Mouse (Mus musculus) embryonic facial prominence, embryonic 14.5 days (tissue): ENCODE results near the gene Adipoq. TPM values are rescaled to one million over a fixed set of nuclear protein-coding genes. Genes with fewer than 3 reads are reported as not detected.

Experiments used
- ATAC-seq: fragments of 200-750 bp; cut with Nextera tagmentation; 2 replicates; pipeline ENCODE4 v1.8.0; 2017; ENCODE audit warnings: low read depth, moderate number of reproducible peaks, moderate TSS enrichment
- DNase-seq: peaks from one replicate; pipeline ENCODE4 v3.0.0-alpha.2; 2015; ENCODE audit warnings: low spot score
- H3K27ac ChIP-seq: fragments of 300-500 bp; sonication (generic); replicated peaks from 2 replicates; pipeline ENCODE4 v1.5.1; 2014; ENCODE audit warnings: low read depth, mild to moderate bottlenecking, low read length, moderate library complexity
- H3K27me3 ChIP-seq: fragments of 300-500 bp; sonication (generic); replicated peaks from 2 replicates; pipeline ENCODE4 v1.6.1; 2014; ENCODE audit warnings: low read length; ENCODE audit not compliant: control insufficient read depth, insufficient read depth
- H3K36me3 ChIP-seq: fragments of 300-500 bp; sonication (generic); 2 replicates; pipeline ENCODE4 v1.6.1; 2014; ENCODE audit warnings: low read length, mixed read lengths; ENCODE audit not compliant: control insufficient read depth, insufficient read depth
- H3K4me1 ChIP-seq: fragments of 300-500 bp; sonication (generic); 2 replicates; pipeline ENCODE4 v1.6.1; 2014; ENCODE audit warnings: antibody characterized with exemption, low read length; ENCODE audit not compliant: control insufficient read depth, insufficient read depth
- H3K4me2 ChIP-seq: fragments of 300-500 bp; sonication (generic); 2 replicates; pipeline ENCODE4 v1.6.1; 2014; ENCODE audit warnings: low read depth, mild to moderate bottlenecking, low read length, moderate library complexity, mixed read lengths
- H3K4me3 ChIP-seq: fragments of 300-500 bp; sonication (generic); 2 replicates; pipeline ENCODE4 v1.5.1; 2014; ENCODE audit warnings: low read depth, mild to moderate bottlenecking, low read length
- H3K9ac ChIP-seq: fragments of 300-500 bp; sonication (generic); 2 replicates; pipeline ENCODE4 v1.6.1; 2014; ENCODE audit warnings: low read depth, mild to moderate bottlenecking, low read length, moderate library complexity, mixed read lengths
- H3K9me3 ChIP-seq: fragments of 300-500 bp; sonication (generic); 2 replicates; pipeline ENCODE4 v1.6.1; 2016; ENCODE audit warnings: low read length; ENCODE audit not compliant: control insufficient read depth
- WGBS: fragments of 180-500 bp; shearing (Covaris S2); extraction: QIAGEN DNeasy Blood & Tissue Kit; methylation state at CpG from one replicate; pipeline ENCODE4 v1.1.7; 2014; 5-methylcytosine and 5-hydroxymethylcytosine counted together
- microRNA-seq: library from miRNA; unstranded; fragments of <30 nt; microRNA quantifications from one replicate; pipeline ENCODE4, GENCODE M21; 2016; ENCODE audit warnings: borderline number of aligned reads
- polyA plus RNA-seq: library from polyadenylated mRNA; unstranded; fragments of >200 nt; fragmentation: Nextera tagmentation; extraction: Ambion mirVana; gene quantifications from 2 replicates; pipeline ENCODE4 v1.2.1, GENCODE M21; 2014

Adipoq gene
- polyA plus RNA-seq, 1 experiment from 2014 or later = 18.4 TPM

GRCm38 (mm10) chr16:23187983-23188382, 41.6 kb downstream of the Adipoq start:
- no peak overlapping the region for H3K4me3 ChIP-seq
- H3K4me2 ChIP-seq = no peak overlapping the region
- peaks cover 4% of the 10 kb centered on the region; the same call in 1 of the 2 replicates for H3K9me3 ChIP-seq
- H3K4me1 ChIP-seq = no peaks in the 10 kb centered on the region
- DNase-seq = no peak
- 85% methylated on average over 7 of the region's 7 CpGs for WGBS
- ATAC-seq = no peak
- H3K9ac ChIP-seq = no peak overlapping the region
- no peak overlapping the region for H3K27ac ChIP-seq
- H3K36me3 ChIP-seq = no peaks in the 10 kb centered on the region
- H3K27me3 ChIP-seq = no peaks in the 10 kb centered on the region

GRCm38 (mm10) chr16:23189612-23190011, 43.3 kb downstream of the Adipoq start:
- DNase-seq (no peak), ATAC-seq (no peak)
- no peak overlapping the region for H3K27ac ChIP-seq
- no peaks in the 10 kb centered on the region for H3K27me3 ChIP-seq
- peaks cover 4% of the 10 kb centered on the region; the same call in 1 of the 2 replicates for H3K9me3 ChIP-seq
- H3K4me2 ChIP-seq = no peak overlapping the region
- 79% methylated on average over 1 of the region's 1 CpGs for WGBS
- H3K9ac ChIP-seq = no peak overlapping the region
- H3K4me1 ChIP-seq = no peaks in the 10 kb centered on the region
- H3K4me3 ChIP-seq = no peak overlapping the region
- H3K36me3 ChIP-seq = no peaks in the 10 kb centered on the region

- Histone ChIP-seq H3K9me3 (peaks cover 4% of the 10 kb centered on the region; the same call in 1 of the 2 replicates), H3K4me1 (no peaks in the 10 kb centered on the region), H3K36me3 (no peaks in the 10 kb centered on the region), H3K4me3 (no peak overlapping the region), H3K4me2 (no peak overlapping the region), H3K9ac (no peak overlapping the region), H3K27me3 (no peaks in the 10 kb centered on the region), H3K27ac (no peak overlapping the region)
- DNase-seq (no peak), ATAC-seq (no peak)
- 81% methylated on average over 9 of the region's 9 CpGs for WGBS
Observed at GRCm38 (mm10) chr16:23191560-23192242, 45.4 kb downstream of the Adipoq start.

GRCm38 (mm10) chr16:23195618-23196017, 49.3 kb downstream of the Adipoq start:
- Histone ChIP-seq H3K9ac (no peak overlapping the region), H3K4me2 (no peak overlapping the region), H3K4me1 (no peaks in the 10 kb centered on the region), H3K27ac (no peak overlapping the region), H3K4me3 (no peak overlapping the region), H3K9me3 (no peaks in the 10 kb centered on the region), H3K36me3 (no peaks in the 10 kb centered on the region), H3K27me3 (no peaks in the 10 kb centered on the region)
- WGBS = 83% methylated on average over 7 of the region's 7 CpGs
- DNase-seq (no peak), ATAC-seq (no peak)

GRCm38 (mm10) chr16:23196296-23196695, 50.0 kb downstream of the Adipoq start:
- Histone ChIP-seq H3K9me3 (no peaks in the 10 kb centered on the region), H3K4me1 (no peaks in the 10 kb centered on the region), H3K36me3 (no peaks in the 10 kb centered on the region), H3K4me3 (no peak overlapping the region), H3K27me3 (no peaks in the 10 kb centered on the region), H3K9ac (no peak overlapping the region), H3K4me2 (no peak overlapping the region), H3K27ac (no peak overlapping the region)
- DNase-seq (no peak), ATAC-seq (no peak)

- Histone ChIP-seq H3K27me3 (no peaks in the 10 kb centered on the region), H3K4me1 (no peaks in the 10 kb centered on the region), H3K27ac (no peak overlapping the region), H3K36me3 (no peaks in the 10 kb centered on the region), H3K4me3 (no peak overlapping the region), H3K9me3 (no peaks in the 10 kb centered on the region), H3K4me2 (no peak overlapping the region), H3K9ac (no peak overlapping the region)
- DNase-seq (no peak), ATAC-seq (no peak)
- 91% methylated on average over 6 of the region's 6 CpGs for WGBS
Observed at GRCm38 (mm10) chr16:23196791-23197190, 50.5 kb downstream of the Adipoq start.

- Histone ChIP-seq H3K4me2 (no peak overlapping the region), H3K36me3 (no peaks in the 10 kb centered on the region), H3K4me3 (no peak overlapping the region), H3K4me1 (no peaks in the 10 kb centered on the region), H3K9me3 (no peaks in the 10 kb centered on the region), H3K9ac (no peak overlapping the region), H3K27ac (no peak overlapping the region), H3K27me3 (no peaks in the 10 kb centered on the region)
- ATAC-seq (no peak), DNase-seq (no peak)
Observed at GRCm38 (mm10) chr16:23201498-23201897, 55.2 kb downstream of the Adipoq start.

Small RNAs within 50 kb of the gene (microRNA-seq; reads per million reads assigned to microRNA genes)
- gene Gm49346 = 1.2 reads per million

Other genes with a start within 250 kb of the Adipoq start
- gene Fetub, start 228.2 kb upstream of the Adipoq start, polyA plus RNA-seq = 0.89 and 1.8 TPM in 2 replicates
- gene Hrg, start 195.5 kb upstream of the Adipoq start, polyA plus RNA-seq = not detected in 2 replicates
- 0.50 TPM in 1 of 2 replicates, not detected in the other for gene Kng2, start 117.1 kb upstream of the Adipoq start, polyA plus RNA-seq
- 0.17 TPM in 1 of 2 replicates, not detected in the other for gene Kng1, start 88.7 kb upstream of the Adipoq start, polyA plus RNA-seq
- 249 and 268 TPM in 2 replicates for gene Eif4a2, start 39.1 kb upstream of the Adipoq start, polyA plus RNA-seq
- 89.8 and 97.4 TPM in 2 replicates for gene Rfc4, start 18.8 kb upstream of the Adipoq start, polyA plus RNA-seq
- gene St6gal1, start 78.2 kb downstream of the Adipoq start, polyA plus RNA-seq = 20.3 and 21.0 TPM in 2 replicates